Mouse (Mus musculus) myocyte (in vitro differentiated cells): ENCODE data around the gene Eif4enif1. TPM values are rescaled to one million over a fixed set of nuclear protein-coding genes. Genes with fewer than 3 reads are reported as not detected.
"Not testable (repeated sequence)": the region's sequence is repeated elsewhere in the genome, so short reads cannot be mapped to it uniquely, and the experiment has no call there.

Source experiments
- H3K27me3 ChIP-seq: one replicate; pipeline ENCODE4 v1.6.1; 2011; ENCODE audit not compliant: control insufficient read depth, insufficient read depth, insufficient read length
- H3K36me3 ChIP-seq: one replicate; pipeline ENCODE4 v1.6.1; 2011; ENCODE audit not compliant: control insufficient read depth, insufficient read depth
- H3K4me2 ChIP-seq: one replicate; pipeline ENCODE4 v1.6.1; 2011; ENCODE audit warnings: low read depth, control low read depth
- H3K4me3 ChIP-seq: one replicate; pipeline ENCODE4 v1.5.1; 2011; ENCODE audit warnings: mild to moderate bottlenecking, control low read depth, moderate library complexity
- H3K79me2 ChIP-seq: one replicate; pipeline ENCODE4 v1.6.1; 2011; ENCODE audit not compliant: control insufficient read depth, insufficient read depth
- H3ac ChIP-seq: one replicate; pipeline ENCODE4 v1.6.1; 2011; ENCODE audit not compliant: control insufficient read depth, insufficient read length
- polyA plus RNA-seq: library from polyadenylated mRNA; unstranded; fragments of >200 nt; fragmentation: generic; extraction: Trizol; gene quantifications from one replicate; pipeline ENCODE4 v1.2.1, GENCODE M21; 2012; ENCODE audit warnings: missing spikeins

The Eif4enif1 gene
- polyA plus RNA-seq, 1 experiment: 24.1 TPM

DNA sequence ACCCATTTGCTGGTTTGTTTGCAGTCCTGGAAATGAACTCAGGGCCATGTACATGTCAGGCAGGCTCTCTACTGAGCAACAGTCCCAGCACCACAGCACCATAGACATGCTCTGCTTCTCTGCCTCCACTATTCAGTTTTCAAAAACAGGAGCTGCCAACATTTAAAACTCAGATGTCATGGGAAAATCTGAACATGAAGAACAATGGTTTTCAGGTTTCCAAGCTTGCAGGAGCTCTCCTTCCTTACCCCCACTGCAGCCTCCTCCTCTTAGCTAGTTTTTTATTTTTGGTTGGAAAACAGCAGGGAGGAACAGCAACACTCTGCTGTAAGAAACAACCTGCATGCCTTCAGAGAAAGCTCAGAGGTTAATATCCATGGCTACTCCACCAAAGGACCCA, 35.9 kb upstream of the Eif4enif1 start:
- not testable (repeated sequence) for H3K79me2 ChIP-seq, H3K4me2 ChIP-seq, H3K36me3 ChIP-seq, H3ac ChIP-seq, H3K27me3 ChIP-seq, H3K4me3 ChIP-seq

DNA sequence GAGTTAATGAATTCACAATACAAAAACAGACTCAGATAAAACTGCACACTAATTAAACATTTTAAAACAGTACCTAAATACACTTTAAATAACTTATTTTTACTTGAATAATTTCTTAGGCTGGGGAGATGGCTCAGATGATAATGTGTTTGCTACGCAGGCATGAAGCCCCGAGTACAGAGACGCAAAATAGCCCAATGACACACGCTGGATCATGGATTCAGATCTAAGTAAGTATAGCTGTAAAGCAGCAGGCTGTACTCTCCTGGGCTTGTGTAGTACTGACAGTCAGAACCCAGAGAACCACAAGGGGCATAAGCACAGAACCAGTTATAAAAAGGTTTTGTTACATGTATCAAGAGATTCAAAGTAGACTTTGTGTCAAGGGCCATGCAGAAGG, 35.1 kb upstream of the Eif4enif1 start:
- H3K4me2 ChIP-seq, H3ac ChIP-seq, H3K79me2 ChIP-seq, H3K27me3 ChIP-seq, H3K4me3 ChIP-seq, H3K36me3 ChIP-seq: not testable (repeated sequence)

DNA sequence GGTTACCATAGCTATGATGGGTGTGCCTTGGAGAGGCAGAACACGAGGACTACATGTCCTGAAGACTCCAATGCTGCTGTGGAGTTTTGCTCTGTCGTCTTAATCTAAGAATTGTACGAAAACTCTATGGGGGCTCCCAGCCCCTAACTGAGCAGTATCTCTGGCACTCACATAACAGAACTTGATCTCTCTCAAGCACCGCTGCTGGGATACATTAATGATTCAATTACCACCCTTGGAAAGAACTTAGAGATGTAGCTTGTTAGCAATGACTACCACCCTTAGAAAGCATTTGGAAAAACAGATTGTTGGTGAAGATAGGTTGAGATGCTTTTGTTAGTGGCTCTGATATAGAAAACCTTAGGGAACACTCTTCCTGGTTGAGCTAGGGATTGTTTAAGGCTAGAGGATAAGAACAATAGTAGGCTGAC, 34.6 kb upstream of the Eif4enif1 start:
- not testable (repeated sequence) for H3K4me2 ChIP-seq, H3ac ChIP-seq, H3K79me2 ChIP-seq, H3K36me3 ChIP-seq, H3K27me3 ChIP-seq, H3K4me3 ChIP-seq

DNA sequence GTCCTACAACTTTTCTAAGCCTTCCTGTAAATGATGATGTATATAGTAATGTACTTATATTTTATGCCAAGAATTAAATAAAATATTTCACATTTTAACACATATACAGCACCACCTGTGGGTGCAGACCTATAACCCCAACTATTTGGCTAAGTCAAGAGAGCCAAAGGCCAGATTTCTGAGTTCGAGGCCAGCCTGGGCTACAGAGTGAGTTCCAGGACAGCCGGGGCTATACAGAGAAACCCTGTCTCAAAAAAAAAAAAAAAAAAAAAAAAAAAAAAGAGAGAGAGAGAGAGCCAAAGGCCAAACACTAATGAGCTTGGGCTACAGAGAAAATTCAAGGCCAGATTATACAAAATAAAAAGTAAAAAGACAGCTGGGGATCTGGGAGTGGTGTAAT, 33.1 kb upstream of the Eif4enif1 start:
- not testable (repeated sequence) for H3K36me3 ChIP-seq

DNA sequence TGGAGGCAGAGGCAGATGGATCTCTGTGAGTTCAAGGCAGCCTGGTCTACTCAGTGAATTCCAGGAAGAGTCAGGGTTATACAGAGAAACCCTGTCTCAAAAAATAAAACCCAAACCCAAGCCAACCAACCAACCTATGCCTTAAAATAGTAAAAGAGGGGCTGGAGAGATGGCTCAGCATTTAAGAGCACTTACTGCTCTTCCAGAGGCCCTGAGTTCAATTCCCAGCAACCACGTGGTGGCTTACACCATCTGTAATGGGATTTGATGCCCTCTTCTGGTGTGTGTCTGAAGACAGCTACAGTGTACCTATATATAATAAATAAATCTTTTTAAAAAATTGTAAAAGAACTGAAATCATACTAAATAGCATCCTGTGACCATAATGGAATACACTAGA, 30.3 kb upstream of the Eif4enif1 start:
- H3K4me2 ChIP-seq, H3K27me3 ChIP-seq, H3ac ChIP-seq, H3K36me3 ChIP-seq, H3K79me2 ChIP-seq, H3K4me3 ChIP-seq: not testable (repeated sequence)

More for the DNA sequence above, 33.1 kb upstream of the Eif4enif1 start:
- H3K4me3 ChIP-seq, H3K79me2 ChIP-seq, H3K4me2 ChIP-seq, H3ac ChIP-seq, H3K27me3 ChIP-seq: not testable (repeated sequence)

DNA sequence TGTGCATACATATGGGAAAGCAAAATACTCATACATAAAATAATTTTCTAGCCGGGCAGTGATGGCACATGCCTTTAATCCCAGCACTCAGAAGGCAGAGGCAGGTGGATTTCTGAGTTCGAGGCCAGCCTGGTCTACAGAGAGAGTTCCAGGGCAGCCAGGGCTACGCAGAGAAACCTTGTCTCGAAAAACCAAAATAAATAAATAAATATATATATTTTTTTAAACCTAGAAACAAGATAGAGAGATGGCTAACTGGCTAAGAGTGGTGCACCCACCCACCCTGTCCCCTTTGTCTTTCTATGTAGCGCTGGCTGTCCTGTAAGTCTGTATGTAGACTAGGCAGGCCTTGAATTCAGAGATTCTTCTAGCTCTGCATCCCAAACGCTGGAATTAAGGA, 29.7 kb upstream of the Eif4enif1 start:
- H3K4me2 ChIP-seq, H3ac ChIP-seq, H3K4me3 ChIP-seq: not testable (repeated sequence)

DNA sequence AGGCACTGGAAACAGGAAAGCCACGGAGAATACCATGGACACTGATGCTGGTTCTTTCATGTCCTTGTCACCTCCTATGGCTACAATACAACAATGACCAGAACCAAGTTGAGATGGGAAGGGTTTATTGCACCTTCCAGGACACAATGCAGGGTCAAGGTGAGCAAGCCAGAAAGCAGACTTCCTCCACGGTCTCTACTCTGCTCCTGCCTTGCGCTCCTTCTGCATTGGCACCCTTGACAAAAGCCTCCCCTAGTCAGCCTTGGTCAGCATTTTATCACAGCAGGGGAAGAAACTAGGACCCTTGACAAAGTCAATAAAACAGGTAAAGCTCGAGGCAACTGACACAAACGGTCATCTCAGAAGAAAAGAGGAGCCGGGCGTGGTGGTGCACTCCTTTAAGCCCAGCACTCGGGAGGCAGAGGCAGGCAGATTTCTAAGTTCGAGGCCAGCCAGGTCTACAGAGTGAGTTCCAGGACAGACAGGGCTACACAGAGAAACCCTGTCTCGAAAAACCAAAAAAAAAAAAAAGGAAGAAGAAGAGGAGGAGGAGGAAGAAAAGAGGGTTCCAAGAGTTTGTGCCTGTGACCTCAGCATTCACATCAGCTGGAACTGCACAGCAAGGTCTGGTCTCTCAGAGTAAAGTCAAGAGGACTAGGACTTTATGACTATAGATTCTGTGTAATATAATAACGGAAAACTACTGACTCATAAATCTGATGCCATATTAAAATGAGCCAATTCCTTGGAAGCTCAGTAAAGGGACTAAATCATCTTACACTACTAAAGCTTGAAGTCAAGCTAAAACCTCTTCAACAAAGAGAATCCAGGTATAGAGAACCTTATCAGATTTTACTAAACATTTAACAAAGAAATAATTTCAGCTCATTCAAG, 28.5 kb upstream of the Eif4enif1 start:
- not testable (repeated sequence) for H3K79me2 ChIP-seq, H3ac ChIP-seq, H3K27me3 ChIP-seq, H3K4me2 ChIP-seq, H3K4me3 ChIP-seq, H3K36me3 ChIP-seq

More for the DNA sequence above, 29.7 kb upstream of the Eif4enif1 start:
- not testable (repeated sequence) for H3K27me3 ChIP-seq, H3K79me2 ChIP-seq, H3K36me3 ChIP-seq

DNA sequence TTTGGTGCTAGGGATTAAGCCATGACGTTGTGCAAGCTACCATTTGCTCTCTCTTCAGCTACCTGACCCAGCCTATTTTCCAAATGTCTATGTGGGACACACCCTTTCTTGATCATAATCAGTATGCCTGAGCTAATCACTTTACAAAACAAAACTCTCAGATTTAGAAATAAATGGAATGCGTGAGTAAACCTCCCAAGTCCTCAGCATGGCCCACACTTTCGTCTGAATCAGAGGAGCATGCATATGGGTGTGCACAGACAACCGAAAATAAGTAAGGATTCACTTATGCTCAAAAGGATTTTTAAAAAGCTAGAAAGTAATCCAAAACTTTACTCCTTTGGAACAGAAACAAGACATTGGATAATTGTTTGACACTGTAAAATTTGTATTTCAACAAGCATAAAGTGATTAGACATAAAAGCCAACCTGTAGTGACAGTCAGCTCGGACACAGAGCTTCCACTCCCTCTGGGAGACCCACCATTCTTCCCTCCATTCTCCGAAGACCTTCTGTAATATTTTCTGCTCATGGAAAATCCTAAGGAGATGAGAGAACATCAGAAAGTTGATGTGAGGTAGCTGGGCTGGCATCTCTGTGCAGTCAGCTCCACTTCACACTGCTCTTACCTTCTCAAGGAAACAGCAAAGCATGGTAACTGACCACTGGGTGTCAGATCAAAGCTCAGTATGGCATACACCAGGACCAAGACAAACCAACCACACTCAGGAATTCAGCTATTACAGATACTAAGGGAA, 23.0 kb upstream of the Eif4enif1 start:
- not testable (repeated sequence) for H3K27me3 ChIP-seq, H3K36me3 ChIP-seq, H3K4me2 ChIP-seq, H3K79me2 ChIP-seq, H3K4me3 ChIP-seq, H3ac ChIP-seq

DNA sequence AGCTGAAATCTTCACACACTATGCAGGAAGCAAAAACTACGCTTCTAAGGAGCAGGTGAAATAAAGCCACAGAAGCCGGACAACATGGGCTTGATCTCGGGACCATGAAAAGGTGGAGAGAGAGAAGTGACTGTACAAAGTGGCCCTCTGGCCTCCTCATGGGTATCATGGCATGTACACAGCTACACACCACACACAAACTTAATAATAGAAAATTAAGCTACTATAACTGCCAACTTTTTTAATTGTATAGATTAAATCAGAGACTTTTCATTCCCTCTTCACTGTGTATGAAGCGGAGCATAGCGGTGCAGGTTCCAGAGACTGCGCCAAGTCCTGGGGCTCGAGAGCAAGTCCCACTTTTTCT, 22.5 kb upstream of the Eif4enif1 start:
- H3K36me3 ChIP-seq, H3K4me3 ChIP-seq, H3K27me3 ChIP-seq, H3ac ChIP-seq, H3K4me2 ChIP-seq, H3K79me2 ChIP-seq: not testable (repeated sequence)

DNA sequence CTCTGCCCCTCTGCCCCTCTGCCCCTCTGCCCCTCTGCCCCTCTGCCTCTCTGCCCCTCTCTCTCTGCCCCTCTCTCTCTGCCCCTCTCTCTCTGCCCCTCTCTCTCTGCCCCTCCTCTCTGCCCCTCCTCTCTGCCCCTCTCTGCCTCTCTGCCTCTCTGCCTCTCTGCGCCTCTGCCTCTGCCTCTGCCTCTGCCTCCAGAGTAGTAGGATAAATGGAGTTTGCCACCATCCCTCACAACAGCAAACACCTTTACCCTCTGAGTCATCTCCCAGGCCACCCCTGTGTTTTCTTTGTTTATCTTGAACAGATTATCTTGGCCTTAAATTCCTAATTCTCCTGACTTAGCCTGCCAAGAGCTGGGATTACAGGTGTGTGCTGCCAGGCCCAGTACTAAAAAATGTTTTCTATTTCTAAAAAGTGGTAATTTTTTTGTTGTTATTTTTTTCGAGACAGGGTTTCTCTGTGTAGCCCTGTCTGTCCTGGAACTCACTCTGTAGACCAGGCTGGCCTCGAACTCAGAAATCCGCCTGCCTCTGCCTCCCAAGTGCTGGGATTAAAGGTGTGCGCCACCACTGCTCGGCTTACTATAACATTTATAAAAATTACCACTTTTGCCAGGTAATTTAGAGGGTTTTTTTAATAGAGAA, 21.6 kb upstream of the Eif4enif1 start:
- not testable (repeated sequence) for H3K27me3 ChIP-seq, H3ac ChIP-seq, H3K79me2 ChIP-seq, H3K4me2 ChIP-seq, H3K36me3 ChIP-seq, H3K4me3 ChIP-seq

DNA sequence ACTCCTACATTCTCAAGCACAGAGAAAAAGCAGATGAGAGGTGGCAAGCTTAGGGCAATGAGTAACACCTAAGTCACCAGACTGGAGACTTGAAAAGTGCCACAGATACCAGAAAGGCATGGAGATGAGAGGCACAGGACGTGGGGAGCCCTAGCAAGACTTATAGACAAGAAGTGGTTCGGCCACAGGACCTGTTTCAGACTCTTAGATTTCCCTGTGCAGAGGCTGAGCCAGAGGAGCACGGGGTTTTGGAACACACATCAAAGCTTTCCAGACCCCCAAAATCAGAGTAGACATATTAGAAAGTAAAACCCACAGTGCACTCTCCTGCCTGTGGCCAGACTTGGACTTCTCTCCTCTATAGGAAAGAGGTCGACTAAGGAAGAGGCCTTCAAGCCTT, 20.9 kb upstream of the Eif4enif1 start:
- not testable (repeated sequence) for H3K36me3 ChIP-seq, H3K4me3 ChIP-seq, H3ac ChIP-seq, H3K27me3 ChIP-seq, H3K79me2 ChIP-seq, H3K4me2 ChIP-seq

DNA sequence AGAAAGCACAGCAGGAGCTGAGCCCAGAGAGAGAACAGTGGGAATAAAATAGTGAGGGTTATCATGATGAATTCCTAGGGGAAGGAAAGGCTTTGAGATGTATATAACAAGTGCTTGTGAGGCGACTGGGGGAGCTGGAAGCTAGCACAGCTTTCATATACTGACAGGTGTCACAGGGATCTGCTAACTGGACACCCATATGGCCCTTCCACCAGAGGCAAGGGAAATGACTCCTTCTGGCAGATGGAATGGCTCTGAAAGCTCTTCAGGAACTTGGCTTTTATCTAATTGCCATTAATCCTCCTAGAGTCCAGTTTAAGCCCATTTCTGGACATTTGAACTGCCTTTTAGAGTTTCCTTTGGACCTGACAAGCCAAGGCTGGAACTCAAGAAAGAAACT, 20.2 kb upstream of the Eif4enif1 start:
- H3K79me2 ChIP-seq, H3K4me2 ChIP-seq, H3K27me3 ChIP-seq, H3ac ChIP-seq, H3K4me3 ChIP-seq, H3K36me3 ChIP-seq: not testable (repeated sequence)
